Mouse (Mus musculus) kidney, postnatal 0 days (tissue): Measurements from ENCODE around the gene Fmod. TPM values are rescaled to one million over a fixed set of nuclear protein-coding genes. Genes with fewer than 3 reads are reported as not detected.

Experiments used
- ATAC-seq: fragments of 200-750 bp; cut with Nextera tagmentation; replicated peaks from 2 replicates; pipeline ENCODE4 v1.8.0; 2017; ENCODE audit warnings: low read depth, moderate number of reproducible peaks, moderate TSS enrichment, moderate library complexity; ENCODE audit not compliant: low FRiP score
- DNase-seq: peaks from one replicate; pipeline ENCODE4 v3.0.0-alpha.2; 2016; ENCODE audit warnings: low spot score
- H3K27ac ChIP-seq: fragments of 300-500 bp; sonication (generic); 2 replicates; pipeline ENCODE4 v1.5.1; 2014; ENCODE audit warnings: mild to moderate bottlenecking
- H3K27me3 ChIP-seq: fragments of 300-500 bp; sonication (generic); 2 replicates; pipeline ENCODE4 v1.6.1; 2014; ENCODE audit warnings: low read length, mixed read lengths; ENCODE audit not compliant: insufficient read depth
- H3K36me3 ChIP-seq: fragments of 300-500 bp; sonication (generic); 2 replicates; pipeline ENCODE4 v1.6.1; 2014; ENCODE audit warnings: low read length, mixed read lengths; ENCODE audit not compliant: insufficient read depth
- H3K4me1 ChIP-seq: fragments of 300-500 bp; sonication (generic); replicated peaks from 2 replicates; pipeline ENCODE4 v1.6.1; 2014; ENCODE audit warnings: antibody characterized with exemption, low read length, mixed read lengths; ENCODE audit not compliant: insufficient read depth
- H3K4me2 ChIP-seq: fragments of 300-500 bp; sonication (generic); 2 replicates; pipeline ENCODE4 v1.6.1; 2014; ENCODE audit warnings: mild to moderate bottlenecking, low read length, moderate library complexity, mixed read lengths
- H3K4me3 ChIP-seq: fragments of 300-500 bp; sonication (generic); replicated peaks from 2 replicates; pipeline ENCODE4 v1.5.1; 2014; ENCODE audit warnings: low read depth, low read length
- H3K9ac ChIP-seq: fragments of 300-500 bp; sonication (generic); 2 replicates; pipeline ENCODE4 v1.6.1; 2014; ENCODE audit warnings: low read depth, low read length
- H3K9me3 ChIP-seq: fragments of 300-500 bp; sonication (generic); replicated peaks from 2 replicates; pipeline ENCODE4 v1.6.1; 2016; ENCODE audit warnings: low read length, inconsistent platforms, mixed read lengths
- CTCF ChIP-seq: IDR thresholded peaks from 2 replicates; pipeline ENCODE4 v1.5.1; 2016; ENCODE audit warnings: antibody characterized with exemption, low read depth, mild to moderate bottlenecking, moderate library complexity
- WGBS: fragments of 180-500 bp; shearing (Covaris S2); extraction: QIAGEN DNeasy Blood & Tissue Kit; methylation state at CpG from one replicate; pipeline ENCODE4 v1.1.7; 2014; 5-methylcytosine and 5-hydroxymethylcytosine counted together
- polyA plus RNA-seq: library from polyadenylated mRNA; unstranded; fragments of >200 nt; fragmentation: Nextera tagmentation; extraction: Ambion mirVana; gene quantifications from 2 replicates; pipeline ENCODE4 v1.2.1, GENCODE M21; 2015

Fmod gene
- polyA plus RNA-seq, 1 experiment from 2014 or later = 7.8 TPM

DNA sequence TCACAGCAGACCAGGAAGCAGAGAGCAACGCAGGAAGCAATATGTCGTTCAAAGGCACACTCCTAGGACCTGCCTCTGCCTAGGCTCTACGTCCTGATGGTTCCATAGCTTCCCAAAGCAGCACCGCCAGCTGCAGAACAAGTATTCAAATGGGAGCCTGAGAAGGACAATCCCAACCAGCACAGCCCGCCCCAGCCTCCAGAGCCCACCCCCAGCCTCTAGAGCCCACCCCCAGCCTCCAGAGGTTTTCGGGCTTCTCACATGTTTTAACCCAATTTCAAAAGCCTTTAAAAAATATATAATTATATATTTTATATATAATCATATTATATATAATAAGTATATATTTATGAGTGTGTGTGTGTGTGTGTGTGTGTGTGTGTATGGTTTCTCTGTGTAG, 12.5 kb downstream of the Fmod start:
- Histone ChIP-seq H3K27me3 (no peaks in the 10 kb centered on the region), H3K4me2 (no peak overlapping the region), H3K27ac (no peak overlapping the region), H3K9me3 (no peaks in the 10 kb centered on the region), H3K4me1 (no peaks in the 10 kb centered on the region), H3K36me3 (no peaks in the 10 kb centered on the region), H3K9ac (no peak overlapping the region), H3K4me3 (no peak overlapping the region)
- WGBS = 66% methylated on average over 6 of the region's 6 CpGs
- ATAC-seq = no peak
- DNase-seq = no peak
- no peak for TF ChIP-seq CTCF

- no peak overlapping the region for H3K4me2 ChIP-seq
- no peaks in the 10 kb centered on the region for H3K9me3 ChIP-seq
- WGBS = 3% methylated on average over 6 of the region's 6 CpGs
- no peak overlapping the region for H3K27ac ChIP-seq
- ATAC-seq (peak; percentile 48; the same call in 1 of the 2 replicates), DNase-seq (peak; percentile 93)
- peak; percentile 95 for TF ChIP-seq CTCF
- 0 out of 2 replicates have a peak, but pooled peaks cover 5% of the 10 kb centered on the region for H3K4me1 ChIP-seq
- H3K4me3 ChIP-seq = no peak overlapping the region
- H3K36me3 ChIP-seq = no peaks in the 10 kb centered on the region
- no peak overlapping the region for H3K9ac ChIP-seq
- no peaks in the 10 kb centered on the region for H3K27me3 ChIP-seq
Observed at GRCm38 (mm10) chr1:134053207-134053606, 16.2 kb downstream of the Fmod start.

GRCm38 (mm10) chr1:134055058-134055457, 18.0 kb downstream of the Fmod start:
- 43% methylated on average over 9 of the region's 9 CpGs for WGBS
- Histone ChIP-seq H3K36me3 (no peaks in the 10 kb centered on the region), H3K27me3 (no peaks in the 10 kb centered on the region), H3K9ac (no peak overlapping the region), H3K4me1 (peaks cover 9% of the 10 kb centered on the region; the same call in 1 of the 2 replicates), H3K9me3 (no peaks in the 10 kb centered on the region), H3K27ac (0 out of 2 replicates have a peak overlapping the region, but pooled peaks have one; percentile 3), H3K4me2 (no peak overlapping the region), H3K4me3 (no peak overlapping the region)
- DNase-seq (no peak), ATAC-seq (no peak)
- no peak for TF ChIP-seq CTCF

GRCm38 (mm10) chr1:134055666-134056245, 18.7 kb downstream of the Fmod start:
- 79% methylated on average over 9 of the region's 9 CpGs for WGBS
- Histone ChIP-seq H3K27me3 (no peaks in the 10 kb centered on the region), H3K4me3 (no peak overlapping the region), H3K4me2 (no peak overlapping the region), H3K4me1 (peaks cover 16% of the 10 kb centered on the region), H3K27ac (no peak overlapping the region), H3K36me3 (no peaks in the 10 kb centered on the region), H3K9me3 (no peaks in the 10 kb centered on the region), H3K9ac (no peak overlapping the region)
- DNase-seq = no peak
- TF ChIP-seq CTCF = no peak
- ATAC-seq = no peak

- Histone ChIP-seq H3K27me3 (no peaks in the 10 kb centered on the region), H3K27ac (no peak overlapping the region), H3K9me3 (no peaks in the 10 kb centered on the region), H3K9ac (no peak overlapping the region), H3K4me3 (no peak overlapping the region), H3K36me3 (no peaks in the 10 kb centered on the region), H3K4me1 (peaks cover 20% of the 10 kb centered on the region), H3K4me2 (no peak overlapping the region)
- no peak for ATAC-seq
- TF ChIP-seq CTCF = no peak
- 65% methylated on average over 4 of the region's 4 CpGs for WGBS
- no peak for DNase-seq
Observed at GRCm38 (mm10) chr1:134056285-134056684, 19.2 kb downstream of the Fmod start.

DNA sequence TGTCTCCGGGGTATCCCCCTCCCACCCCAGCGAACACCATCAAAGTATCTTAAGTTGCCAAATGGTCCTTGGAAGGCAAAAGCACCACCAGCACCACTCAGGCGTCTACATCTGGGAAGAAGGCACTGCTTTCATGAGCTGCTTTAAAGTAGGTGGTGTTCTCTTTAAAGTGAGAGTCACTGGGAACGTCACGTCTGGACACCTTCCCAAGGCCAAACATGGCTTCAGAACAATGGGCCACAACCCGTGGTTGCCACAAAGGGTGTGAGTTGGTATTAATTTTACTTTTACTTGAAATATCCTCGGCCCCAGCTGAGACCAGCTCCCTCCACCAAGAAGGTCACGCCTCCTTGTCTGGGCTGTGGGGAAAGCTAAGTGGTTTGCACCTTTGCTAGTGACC, 20.7 kb downstream of the Fmod start:
- no peak for DNase-seq
- H3K9ac ChIP-seq = no peak overlapping the region
- H3K4me1 ChIP-seq = peaks cover 33% of the 10 kb centered on the region
- no peak overlapping the region for H3K4me3 ChIP-seq
- no peak overlapping the region for H3K4me2 ChIP-seq
- 52% methylated on average over 8 of the region's 8 CpGs for WGBS
- ATAC-seq = no peak
- H3K9me3 ChIP-seq = no peaks in the 10 kb centered on the region
- no peak for TF ChIP-seq CTCF
- H3K27ac ChIP-seq = no peak overlapping the region
- no peaks in the 10 kb centered on the region for H3K36me3 ChIP-seq
- H3K27me3 ChIP-seq = no peaks in the 10 kb centered on the region

DNA sequence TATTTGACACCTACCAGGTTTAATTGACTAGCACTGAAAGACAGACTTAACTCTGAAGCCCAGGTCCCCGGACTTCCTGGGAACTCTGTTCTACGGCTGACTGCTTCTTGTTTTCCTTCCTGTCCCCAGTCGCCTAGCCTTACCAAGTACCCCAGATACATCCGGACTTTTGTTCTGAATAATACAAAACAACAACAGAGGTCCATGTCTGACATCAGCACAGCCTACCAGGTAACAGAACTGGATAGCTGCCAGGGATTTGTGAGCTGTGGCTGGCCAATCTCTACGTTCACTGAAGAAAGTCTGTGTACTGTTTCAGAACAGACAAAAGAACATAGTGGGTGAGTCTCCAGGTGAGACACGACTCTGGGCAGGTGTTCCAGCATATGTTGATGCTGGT, 21.8 kb downstream of the Fmod start:
- Histone ChIP-seq H3K4me3 (no peak overlapping the region), H3K36me3 (no peaks in the 10 kb centered on the region), H3K27ac (0 out of 2 replicates have a peak overlapping the region, but pooled peaks have one; percentile 21), H3K9ac (no peak overlapping the region), H3K4me2 (no peak overlapping the region), H3K27me3 (no peaks in the 10 kb centered on the region), H3K4me1 (peaks cover 45% of the 10 kb centered on the region), H3K9me3 (no peaks in the 10 kb centered on the region)
- no peak for TF ChIP-seq CTCF
- 32% methylated on average over 6 of the region's 6 CpGs for WGBS
- no peak for DNase-seq
- ATAC-seq = no peak
